Mouse (Mus musculus) erythroid progenitor cell, adult 5-6 weeks (primary cell): ENCODE results near the gene Rpgrip1. TPM values are rescaled to one million over a fixed set of nuclear protein-coding genes. Genes with fewer than 3 reads are reported as not detected.

Experiments used
- ATAC-seq: replicated peaks from 2 replicates; pipeline ENCODE4 v1.8.0; 2016; ENCODE audit warnings: moderate number of reproducible peaks, mild to moderate bottlenecking, moderate TSS enrichment, inconsistent platforms; ENCODE audit not compliant: poor library complexity, low FRiP score, severe bottlenecking
- total RNA-seq, 2 experiments: library from RNA; stranded (forward) in 1 of 2; stranded (reverse) in 1 of 2; fragments of 150-400 nt in 1 of 2; fragments of 186-747, 209-891 nt in 1 of 2; gene quantifications; 2 replicates each; pipeline versions ENCODE4 v1.2.3 to v1.2.4; 2015 to 2017; ENCODE audit warnings: low replicate concordance in 2 of 2

Gene Rpgrip1
- total RNA-seq, 2 experiments from 2014 or later: 1.3 to 10.1 TPM

- ATAC-seq: peak; percentile 59
Measured at GRCm38 (mm10) chr14:52195691-52196090, 85.2 kb downstream of the Rpgrip1 start.

- ATAC-seq: peak; percentile 15; the same call in 1 of the 2 replicates
Measured at GRCm38 (mm10) chr14:52196230-52197155, 86.0 kb downstream of the Rpgrip1 start.

DNA sequence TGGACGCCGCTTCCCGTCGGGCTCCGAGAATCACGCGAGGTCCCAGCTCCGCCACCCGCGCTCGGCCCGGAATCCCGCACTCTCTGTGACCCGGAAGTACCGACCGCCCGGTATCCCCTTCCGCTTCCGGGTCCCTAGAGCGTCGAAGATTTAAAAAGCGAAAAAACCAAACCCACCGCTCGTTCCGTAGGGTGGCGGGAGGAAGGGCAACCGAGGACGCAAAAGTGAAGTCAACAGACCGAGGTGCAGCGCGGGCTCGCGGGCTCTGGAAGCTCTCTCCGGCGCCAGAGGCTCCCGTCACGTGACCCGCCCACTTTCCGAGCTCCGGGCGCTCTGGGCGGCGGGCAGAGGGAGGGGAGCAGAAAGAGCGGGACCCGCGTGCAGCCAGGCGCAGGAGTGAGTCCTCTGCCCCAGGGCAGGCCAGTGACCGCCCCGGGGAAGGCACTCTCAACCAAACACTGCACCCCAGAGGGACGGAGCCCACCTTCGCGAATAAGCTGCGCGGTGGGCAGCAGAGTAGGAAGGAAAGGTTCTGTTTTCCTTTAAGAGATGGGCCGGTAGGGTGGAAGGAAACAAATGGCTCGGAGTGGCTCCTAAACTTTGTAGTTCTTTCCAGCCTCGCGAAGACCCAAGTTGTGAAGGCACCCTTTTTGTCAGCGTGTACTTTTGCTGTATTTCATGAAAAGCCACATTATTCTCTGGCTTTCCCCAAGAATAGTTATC is 86.8 kb downstream of the Rpgrip1 start, which contains the start of gene Supt16:
Gene Supt16, minus strand, starts transcription at position 261 of the 723 bp plus-strand sequence.
- ATAC-seq: peak; percentile 87

DNA sequence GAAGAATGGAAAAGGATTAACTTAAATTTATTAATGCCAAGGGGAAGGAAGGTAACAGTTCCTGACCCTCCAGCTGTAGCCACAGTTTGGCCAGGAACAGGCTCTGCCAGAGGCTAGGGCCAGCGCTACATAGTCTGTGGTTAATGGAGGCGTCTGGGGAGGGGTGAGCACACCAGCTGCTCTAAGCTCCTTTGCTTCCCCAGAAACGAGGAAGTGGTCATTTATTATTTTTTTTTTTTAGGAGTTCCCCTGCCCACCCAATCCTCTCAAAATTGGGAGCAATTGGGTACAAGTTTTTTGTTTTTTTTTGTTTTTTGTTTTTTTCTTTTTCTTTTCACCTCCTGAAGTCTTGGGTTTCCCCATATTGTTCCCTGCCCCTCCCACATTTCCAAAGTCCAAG is 87.6 kb downstream of the Rpgrip1 start:
- no peak for ATAC-seq

DNA sequence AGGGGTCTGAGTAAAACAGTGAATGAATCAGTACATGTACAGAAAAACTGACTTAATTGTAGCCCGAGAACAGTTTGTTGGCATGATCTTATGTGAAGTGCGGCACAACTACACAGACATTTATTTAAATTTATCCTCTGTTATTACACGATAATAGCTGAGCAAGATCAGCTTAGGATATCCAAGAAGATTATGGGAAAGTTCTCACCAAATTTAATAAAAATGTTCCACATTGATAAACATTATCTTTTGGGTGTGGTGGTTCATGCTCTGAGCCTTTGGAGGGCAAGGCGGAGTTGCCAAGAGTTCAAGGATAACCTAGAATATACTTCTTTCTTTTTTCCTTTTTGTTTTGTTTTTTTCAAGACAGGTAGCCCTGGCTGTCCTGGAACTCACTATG is 88.9 kb downstream of the Rpgrip1 start:
- no peak for ATAC-seq

Other genes with a start within 250 kb of the Rpgrip1 start
- gene Mettl17, start 225.9 kb upstream of the Rpgrip1 start, total RNA-seq (2015; ENCODE audit: low replicate concordance): 1.7 and 4.3 TPM in 2 replicates
- gene Mettl17, start 225.9 kb upstream of the Rpgrip1 start, total RNA-seq (2017; ENCODE audit: low replicate concordance): 11.3 TPM in 1 of 2 replicates, not detected in the other
- 2.1 TPM in 1 of 2 replicates, not detected in the other for gene Slc39a2, start 217.8 kb upstream of the Rpgrip1 start, total RNA-seq (2015; ENCODE audit: low replicate concordance)
- gene Slc39a2, start 217.8 kb upstream of the Rpgrip1 start, total RNA-seq (2017; ENCODE audit: low replicate concordance): not detected in 2 replicates
- gene Ndrg2, start 196.5 kb upstream of the Rpgrip1 start, total RNA-seq (2015; ENCODE audit: low replicate concordance): 18.4 TPM in 1 of 2 replicates, not detected in the other
- 5.9 and 9.2 TPM in 2 replicates for gene Ndrg2, start 196.5 kb upstream of the Rpgrip1 start, total RNA-seq (2017; ENCODE audit: low replicate concordance)
- gene Tppp2, start 192.3 kb upstream of the Rpgrip1 start, total RNA-seq (2015; ENCODE audit: low replicate concordance): not detected in 2 replicates
- gene Tppp2, start 192.3 kb upstream of the Rpgrip1 start, total RNA-seq (2017; ENCODE audit: low replicate concordance): not detected in 2 replicates
- not detected in 2 replicates for gene Rnase13, start 187.9 kb upstream of the Rpgrip1 start, total RNA-seq (2015; ENCODE audit: low replicate concordance)
- gene Rnase13, start 187.9 kb upstream of the Rpgrip1 start, total RNA-seq (2017; ENCODE audit: low replicate concordance): not detected in 2 replicates
- gene Arhgef40, start 126.0 kb upstream of the Rpgrip1 start, total RNA-seq (2015; ENCODE audit: low replicate concordance): 6.5 and 20.5 TPM in 2 replicates
- 11.6 and 16.2 TPM in 2 replicates for gene Arhgef40, start 126.0 kb upstream of the Rpgrip1 start, total RNA-seq (2017; ENCODE audit: low replicate concordance)
- 6.5 TPM in 1 of 2 replicates, not detected in the other for gene Tmem253, start 95.0 kb upstream of the Rpgrip1 start, total RNA-seq (2015; ENCODE audit: low replicate concordance)
- 0.15 TPM in 1 of 2 replicates, not detected in the other for gene Tmem253, start 95.0 kb upstream of the Rpgrip1 start, total RNA-seq (2017; ENCODE audit: low replicate concordance)
- gene Zfp219, start 90.0 kb upstream of the Rpgrip1 start, total RNA-seq (2015; ENCODE audit: low replicate concordance): 2.2 and 4.2 TPM in 2 replicates
- gene Zfp219, start 90.0 kb upstream of the Rpgrip1 start, total RNA-seq (2017; ENCODE audit: low replicate concordance): 3.9 and 4.8 TPM in 2 replicates
- not detected in 2 replicates for gene Olfr221, start 68.2 kb upstream of the Rpgrip1 start, total RNA-seq (2015; ENCODE audit: low replicate concordance)
- not detected in 2 replicates for gene Olfr221, start 68.2 kb upstream of the Rpgrip1 start, total RNA-seq (2017; ENCODE audit: low replicate concordance)
- gene Hnrnpc, start 6.7 kb upstream of the Rpgrip1 start, total RNA-seq (2015; ENCODE audit: low replicate concordance): 211 and 286 TPM in 2 replicates
- gene Hnrnpc, start 6.7 kb upstream of the Rpgrip1 start, total RNA-seq (2017; ENCODE audit: low replicate concordance): 222 and 316 TPM in 2 replicates
- 84.0 and 91.8 TPM in 2 replicates for gene Supt16, start 86.7 kb downstream of the Rpgrip1 start, total RNA-seq (2015; ENCODE audit: low replicate concordance)
- gene Supt16, start 86.7 kb downstream of the Rpgrip1 start, total RNA-seq (2017; ENCODE audit: low replicate concordance): 174 and 231 TPM in 2 replicates
- gene Chd8, start 147.1 kb downstream of the Rpgrip1 start, total RNA-seq (2015; ENCODE audit: low replicate concordance): 53.0 and 95.2 TPM in 2 replicates
- 69.4 and 84.6 TPM in 2 replicates for gene Chd8, start 147.1 kb downstream of the Rpgrip1 start, total RNA-seq (2017; ENCODE audit: low replicate concordance)
- 14.7 and 27.0 TPM in 2 replicates for gene Tox4, start 168.4 kb downstream of the Rpgrip1 start, total RNA-seq (2015; ENCODE audit: low replicate concordance)
- 20.1 and 20.3 TPM in 2 replicates for gene Tox4, start 168.4 kb downstream of the Rpgrip1 start, total RNA-seq (2017; ENCODE audit: low replicate concordance)
- 5.4 and 6.3 TPM in 2 replicates for gene Rab2b, start 168.8 kb downstream of the Rpgrip1 start, total RNA-seq (2015; ENCODE audit: low replicate concordance)
- gene Rab2b, start 168.8 kb downstream of the Rpgrip1 start, total RNA-seq (2017; ENCODE audit: low replicate concordance): 2.7 and 9.2 TPM in 2 replicates
- 12.2 and 24.9 TPM in 2 replicates for gene Mettl3, start 194.4 kb downstream of the Rpgrip1 start, total RNA-seq (2015; ENCODE audit: low replicate concordance)
- 22.7 and 38.7 TPM in 2 replicates for gene Mettl3, start 194.4 kb downstream of the Rpgrip1 start, total RNA-seq (2017; ENCODE audit: low replicate concordance)
- 1.1 TPM in 1 of 2 replicates, not detected in the other for gene Sall2, start 218.1 kb downstream of the Rpgrip1 start, total RNA-seq (2015; ENCODE audit: low replicate concordance)
- gene Sall2, start 218.1 kb downstream of the Rpgrip1 start, total RNA-seq (2017; ENCODE audit: low replicate concordance): 0.13 and 0.30 TPM in 2 replicates
- not detected in 2 replicates for gene Olfr1513, start 245.7 kb downstream of the Rpgrip1 start, total RNA-seq (2015; ENCODE audit: low replicate concordance)
- gene Olfr1513, start 245.7 kb downstream of the Rpgrip1 start, total RNA-seq (2017; ENCODE audit: low replicate concordance): not detected in 2 replicates